Comparison of ENCODE assay signal across 29 mouse cellular contexts in the genomic region with DNA sequence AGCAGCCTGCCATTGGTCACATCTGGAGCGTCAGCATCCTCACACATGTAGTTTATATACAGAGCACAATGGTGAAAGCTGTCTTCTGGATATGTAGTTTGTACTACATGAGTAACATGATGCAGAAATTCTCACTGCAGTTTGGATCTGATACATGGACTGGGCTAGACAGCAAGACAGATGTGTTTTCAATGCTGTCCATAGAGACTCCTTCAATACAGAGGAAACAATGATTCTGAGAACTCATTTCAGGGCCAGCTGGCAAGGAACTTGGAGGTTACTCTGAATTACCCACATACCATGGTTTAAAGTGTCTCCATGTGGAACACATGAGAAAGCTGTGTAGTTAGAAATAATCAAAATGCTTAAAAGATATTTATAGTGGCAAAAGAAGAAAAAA.
DNase-seq lines count a peak whose midpoint lies in the region; ATAC-seq and TF ChIP-seq lines count a peak whose summit lies in the region.
"Had no signal": no experiment of that assay in that cellular context is flagged by ENCODE, and none has a peak within 500 bp of the region (broad histone marks: within the 10 kb centered on the region; RNA-seq: fewer than 3 reads in every experiment).

No protein-coding gene starts in this region.

- intact Hi-C loops in left cerebral cortex, postnatal 10 days (cut with DNase I): no loop called here

- WGBS in limb, embryonic 13.5 days: 82% methylated on average over 1 of the region's 1 CpGs
- 93% methylated on average over 1 of the region's 1 CpGs for WGBS in limb, embryonic 10.5 days
- WGBS in lung, adult 2 months: 80% methylated on average over 1 of the region's 1 CpGs

- H3K9ac ChIP-seq in limb, embryonic 13.5 days: no peak overlapping the region
- H3K9ac ChIP-seq: embryonic facial prominence, embryonic 12.5 days; embryonic facial prominence, embryonic 15.5 days; forebrain, embryonic 12.5 days had no signal

- no peak for TF ChIP-seq CTCF in brain, embryonic 14.5 days (IDR thresholded peaks at IDR 0.05; ENCODE audit: borderline replicate concordance, extremely low read depth, insufficient read depth, insufficient read length)
- TF ChIP-seq CTCF in lung, adult 2 months (IDR thresholded peaks at IDR 0.05; ENCODE audit: insufficient read depth, low read length): no peak

- ATAC-seq in limb, embryonic 13.5 days (ENCODE audit: low FRiP score, low read depth): peak; percentile 32; the same call in 1 of the 2 replicates
- ATAC-seq in granulocyte monocyte progenitor cell, adult 5-6 weeks (replicated peaks; ENCODE audit: poor library complexity, severe bottlenecking): no peak
- ATAC-seq: CD4-positive, CD25-positive, alpha-beta regulatory T cell, adult 4 months; forebrain, embryonic 14.5 days; forebrain, embryonic 16.5 days had no signal

- H3K27ac ChIP-seq in limb, embryonic 13.5 days: no peak overlapping the region
- no peak overlapping the region for H3K27ac ChIP-seq in limb, embryonic 10.5 days
- H3K27ac ChIP-seq: embryonic facial prominence, embryonic 12.5 days; embryonic facial prominence, embryonic 15.5 days; forebrain, embryonic 10.5 days; forebrain, embryonic 12.5 days had no signal

- no peaks in the 10 kb centered on the region for H3K4me1 ChIP-seq in limb, embryonic 13.5 days
- no peaks in the 10 kb centered on the region for H3K4me1 ChIP-seq in limb, embryonic 10.5 days
- no peaks in the 10 kb centered on the region; the same call in 1 of the 2 replicates for H3K4me1 ChIP-seq in lung, adult 2 months (ENCODE audit: control insufficient read depth, insufficient read depth, low read length)
- H3K4me1 ChIP-seq: embryonic facial prominence, embryonic 12.5 days; embryonic facial prominence, embryonic 15.5 days; forebrain, embryonic 10.5 days; forebrain, embryonic 12.5 days had no signal

- H3K36me3 ChIP-seq in limb, embryonic 13.5 days: no peaks in the 10 kb centered on the region
- no peaks in the 10 kb centered on the region for H3K36me3 ChIP-seq in limb, embryonic 10.5 days
- H3K36me3 ChIP-seq: embryonic facial prominence, embryonic 12.5 days; embryonic facial prominence, embryonic 15.5 days; forebrain, embryonic 10.5 days; forebrain, embryonic 12.5 days; G1E had no signal

- H3K4me3 ChIP-seq in limb, embryonic 13.5 days: no peak overlapping the region
- H3K4me3 ChIP-seq in limb, embryonic 10.5 days: no peak overlapping the region
- no peak overlapping the region for H3K4me3 ChIP-seq in lung, adult 2 months (replicated peaks; ENCODE audit: extremely low read depth, low read depth, low read length)
- H3K4me3 ChIP-seq: embryonic facial prominence, embryonic 12.5 days; embryonic facial prominence, embryonic 15.5 days; erythroblast, embryonic 14.5 days; forebrain, embryonic 10.5 days; forebrain, embryonic 12.5 days had no signal

- no peak for TF ChIP-seq POLR2A in brain, embryonic 14.5 days (IDR thresholded peaks at IDR 0.05; ENCODE audit: borderline replicate concordance, extremely low read depth, insufficient read depth, insufficient read length, poor library complexity, severe bottlenecking)
- TF ChIP-seq POLR2A in lung, adult 2 months (IDR thresholded peaks at IDR 0.05; ENCODE audit: borderline replicate concordance, extremely low read depth, low read depth, low read length): no peak

- DNase-seq in limb, embryonic 10.5 days (ENCODE audit: low spot score): no peak
- DNase-seq in NIH3T3 (ENCODE audit: low read depth): peak; percentile 43
- peak; percentile 2 for DNase-seq in brain, embryonic 14.5 days (ENCODE audit: low read depth)
- DNase-seq in skeletal muscle tissue, adult 2 months (ENCODE audit: low read depth, low spot score): peak; percentile 3
- DNase-seq in left cerebral cortex, postnatal 10 days (ENCODE audit: extremely low spot score in 1 of 2, low spot score in 2 of 2): no peak
- DNase-seq in lung, adult 2 months: no peak
- DNase-seq: adrenal gland, adult 8-10 months; adrenal gland, postnatal 14 days; adrenal gland, postnatal 36 days; B cell, adult 2 months; cerebellum, adult 11 months; cerebellum, adult 18-20 months; cerebellum, adult 8-10 months; cerebellum, adult 9-11 months; cerebellum, postnatal 14 days; cerebellum, postnatal 36 days; embryo, embryonic 11 days had no signal

- no peaks in the 10 kb centered on the region for H3K27me3 ChIP-seq in limb, embryonic 13.5 days
- H3K27me3 ChIP-seq in limb, embryonic 10.5 days (ENCODE audit: low read depth, poor library complexity, severe bottlenecking): no peaks in the 10 kb centered on the region
- H3K27me3 ChIP-seq: CH12.LX; embryonic facial prominence, embryonic 12.5 days; embryonic facial prominence, embryonic 15.5 days; forebrain, embryonic 12.5 days had no signal

- no peaks in the 10 kb centered on the region for H3K9me3 ChIP-seq in limb, embryonic 13.5 days
- H3K9me3 ChIP-seq in limb, embryonic 10.5 days (replicated peaks): no peaks in the 10 kb centered on the region
- H3K9me3 ChIP-seq: embryonic facial prominence, embryonic 12.5 days; embryonic facial prominence, embryonic 15.5 days; forebrain, embryonic 10.5 days; forebrain, embryonic 12.5 days; G1E had no signal

- H3K4me2 ChIP-seq in limb, embryonic 13.5 days (replicated peaks): no peak overlapping the region
- H3K4me2 ChIP-seq: embryonic facial prominence, embryonic 12.5 days; embryonic facial prominence, embryonic 15.5 days; forebrain, embryonic 12.5 days had no signal

Comparison
In these comparisons a context has a peak if more than half of its experiments do, and no peak if none do; other contexts are left out.
1. DNase-seq: peak in NIH3T3 (single experiment), brain, embryonic 14.5 days (single experiment) and skeletal muscle tissue, adult 2 months (single experiment); none in limb, embryonic 10.5 days (single experiment), left cerebral cortex, postnatal 10 days (0 of 2) and lung, adult 2 months (single experiment).